Mouse (Mus musculus): ENCODE data around the gene Rfx7.

GRCm38 (mm10) chr9:72534985-72535384 is 2.9 kb downstream of the Rfx7 start:
- TF ChIP-seq CTCF (conservative IDR thresholded peaks at IDR 0.05; ENCODE audit: low read length) = no peak
- no peak for TF ChIP-seq POU5F1 (IDR thresholded peaks at IDR 0.05; ENCODE audit: borderline replicate concordance, low read length)

Data from E14TG2a.4 (cell line).